Mouse (Mus musculus) stomach, postnatal 0 days (tissue): ENCODE results near the gene Map4k3. TPM values are rescaled to one million over a fixed set of nuclear protein-coding genes. Genes with fewer than 3 reads are reported as not detected.

Experiments used
- ATAC-seq: fragments of 200-750 bp; cut with Nextera tagmentation; 2 replicates; pipeline ENCODE4 v1.8.0; 2017; ENCODE audit not compliant: low FRiP score, low TSS enrichment
- DNase-seq: peaks from one replicate; pipeline ENCODE4 v3.0.0-alpha.2; 2016; ENCODE audit warnings: low spot score
- H3K27ac ChIP-seq: fragments of 300-500 bp; sonication (generic); replicated peaks from 2 replicates; pipeline ENCODE4 v1.5.1; 2014; ENCODE audit warnings: mild to moderate bottlenecking, control low read depth
- H3K27me3 ChIP-seq: fragments of 300-500 bp; sonication (generic); 2 replicates; pipeline ENCODE4 v1.6.1; 2014; ENCODE audit warnings: low read length; ENCODE audit not compliant: control insufficient read depth, insufficient read depth
- H3K36me3 ChIP-seq: fragments of 300-500 bp; sonication (generic); 2 replicates; pipeline ENCODE4 v1.6.1; 2014; ENCODE audit warnings: low read length, mixed read lengths; ENCODE audit not compliant: control insufficient read depth, insufficient read depth
- H3K4me1 ChIP-seq: fragments of 300-500 bp; sonication (generic); replicated peaks from 2 replicates; pipeline ENCODE4 v1.6.1; 2014; ENCODE audit warnings: antibody characterized with exemption; ENCODE audit not compliant: control insufficient read depth, insufficient read depth
- H3K4me2 ChIP-seq: fragments of 300-500 bp; sonication (generic); replicated peaks from 2 replicates; pipeline ENCODE4 v1.6.1; 2014; ENCODE audit warnings: low read depth, mild to moderate bottlenecking, control low read depth, moderate library complexity
- H3K4me3 ChIP-seq: fragments of 300-500 bp; sonication (generic); 2 replicates; pipeline ENCODE4 v1.5.1; 2014; ENCODE audit warnings: low read depth, low read length, control low read depth
- H3K9ac ChIP-seq: fragments of 300-500 bp; sonication (generic); 2 replicates; pipeline ENCODE4 v1.6.1; 2014; ENCODE audit warnings: mild to moderate bottlenecking, low read length, control low read depth, mixed read lengths
- H3K9me3 ChIP-seq: fragments of 300-500 bp; sonication (generic); 2 replicates; pipeline ENCODE4 v1.6.1; 2016; ENCODE audit warnings: low read length; ENCODE audit not compliant: control insufficient read depth
- CTCF ChIP-seq: IDR thresholded peaks from 2 replicates; pipeline ENCODE4 v1.5.1; 2016; ENCODE audit warnings: antibody characterized with exemption, low read depth, mild to moderate bottlenecking, moderate library complexity
- EP300 ChIP-seq: optimal IDR thresholded peaks from 2 replicates; pipeline ENCODE3; 2016; ENCODE audit warnings: antibody characterized with exemption
- WGBS: fragments of 180-500 bp; shearing (Covaris S2); extraction: QIAGEN DNeasy Blood & Tissue Kit; methylation state at CpG from one replicate; pipeline ENCODE4 v1.1.7; 2014; 5-methylcytosine and 5-hydroxymethylcytosine counted together
- polyA plus RNA-seq: library from polyadenylated mRNA; unstranded; fragments of >200 nt; fragmentation: Nextera tagmentation; extraction: Ambion mirVana; gene quantifications from 2 replicates; pipeline ENCODE4 v1.2.1, GENCODE M21; 2015

Gene Map4k3
- polyA plus RNA-seq, 1 experiment from 2014 or later, result 16.9 TPM

DNA sequence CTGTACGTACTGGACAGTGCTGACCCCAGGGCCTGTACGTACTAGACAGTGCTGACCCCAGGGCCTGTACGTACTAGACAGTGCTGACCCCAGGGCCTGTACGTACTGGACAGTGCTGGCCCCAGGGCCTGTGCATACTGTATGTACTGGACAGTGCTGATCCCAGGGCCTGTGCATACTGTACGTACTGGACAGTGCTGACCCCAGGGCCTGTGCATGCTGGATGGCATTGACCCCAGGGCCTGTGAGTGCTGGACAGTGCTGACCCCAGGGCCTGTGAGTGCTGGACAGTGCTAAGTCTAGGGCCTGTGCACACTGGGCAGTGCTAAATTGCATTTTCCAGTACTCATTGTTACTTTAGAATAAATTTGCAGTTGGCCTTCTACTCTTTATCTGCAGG, 31.3 kb downstream of the Map4k3 start:
- Histone ChIP-seq H3K27me3 (no peaks in the 10 kb centered on the region), H3K4me1 (peaks cover 12% of the 10 kb centered on the region; the same call in 1 of the 2 replicates), H3K27ac (no peak overlapping the region), H3K9me3 (no peaks in the 10 kb centered on the region), H3K9ac (no peak overlapping the region), H3K36me3 (no peaks in the 10 kb centered on the region), H3K4me2 (no peak overlapping the region), H3K4me3 (no peak overlapping the region)
- no peak for TF ChIP-seq EP300
- peak; percentile 42; the same call in 1 of the 2 replicates for ATAC-seq
- no peak for DNase-seq
- WGBS, result 91% methylated on average over 5 of the region's 5 CpGs

DNA sequence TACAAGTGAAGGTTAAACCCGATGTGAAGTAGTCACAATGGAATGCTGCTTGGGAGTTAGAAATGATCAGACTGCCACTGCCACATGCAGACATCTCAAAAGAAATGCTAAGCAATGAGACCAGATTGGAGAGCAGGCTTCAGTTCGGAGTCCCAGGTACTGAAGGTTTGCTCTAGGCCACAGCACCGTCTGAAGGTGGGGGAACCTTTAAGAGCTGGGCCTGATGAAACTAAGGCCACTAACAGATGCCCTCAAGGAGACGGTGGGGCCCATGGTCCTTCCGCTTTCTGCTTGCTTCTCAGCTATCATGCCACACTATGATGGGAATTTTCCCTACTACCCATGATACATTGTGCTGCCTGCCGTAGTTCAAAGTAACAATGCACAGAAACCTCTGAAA, 32.1 kb downstream of the Map4k3 start:
- Histone ChIP-seq H3K4me1 (peaks cover 12% of the 10 kb centered on the region; the same call in 1 of the 2 replicates), H3K4me2 (no peak overlapping the region), H3K9me3 (no peaks in the 10 kb centered on the region), H3K27ac (no peak overlapping the region), H3K9ac (no peak overlapping the region), H3K4me3 (no peak overlapping the region), H3K27me3 (no peaks in the 10 kb centered on the region), H3K36me3 (no peaks in the 10 kb centered on the region)
- WGBS, result 87% methylated on average over 6 of the region's 6 CpGs
- no peak for DNase-seq
- no peak for ATAC-seq
- TF ChIP-seq EP300 (no peak), CTCF (no peak)

DNA sequence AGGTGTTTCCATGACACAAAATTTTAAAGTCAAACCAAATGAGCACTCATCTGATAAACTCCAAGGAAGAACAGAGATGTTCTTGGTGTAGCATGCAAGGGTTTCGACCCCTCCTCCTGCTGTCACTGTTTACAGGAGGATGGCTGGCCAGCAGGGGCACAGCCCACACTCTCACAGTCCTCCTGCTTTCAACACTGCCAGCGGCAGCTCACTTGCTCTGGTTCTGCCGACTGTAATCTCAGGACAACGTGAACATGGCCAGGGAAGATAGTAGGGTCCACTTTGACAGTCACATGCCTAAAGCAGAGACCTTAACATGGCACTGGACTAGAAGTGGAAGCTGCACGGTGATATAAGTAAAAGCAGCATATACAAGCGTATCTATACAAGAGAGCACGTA, 34.6 kb downstream of the Map4k3 start:
- Histone ChIP-seq H3K4me2 (no peak overlapping the region), H3K4me1 (peaks cover 9% of the 10 kb centered on the region; the same call in 1 of the 2 replicates), H3K27ac (no peak overlapping the region), H3K9me3 (no peaks in the 10 kb centered on the region), H3K9ac (no peak overlapping the region), H3K36me3 (no peaks in the 10 kb centered on the region), H3K4me3 (no peak overlapping the region), H3K27me3 (no peaks in the 10 kb centered on the region)
- ATAC-seq (no peak), DNase-seq (no peak)
- 58% methylated on average over 7 of the region's 7 CpGs for WGBS
- TF ChIP-seq EP300, result no peak
- no peak for TF ChIP-seq CTCF

DNA sequence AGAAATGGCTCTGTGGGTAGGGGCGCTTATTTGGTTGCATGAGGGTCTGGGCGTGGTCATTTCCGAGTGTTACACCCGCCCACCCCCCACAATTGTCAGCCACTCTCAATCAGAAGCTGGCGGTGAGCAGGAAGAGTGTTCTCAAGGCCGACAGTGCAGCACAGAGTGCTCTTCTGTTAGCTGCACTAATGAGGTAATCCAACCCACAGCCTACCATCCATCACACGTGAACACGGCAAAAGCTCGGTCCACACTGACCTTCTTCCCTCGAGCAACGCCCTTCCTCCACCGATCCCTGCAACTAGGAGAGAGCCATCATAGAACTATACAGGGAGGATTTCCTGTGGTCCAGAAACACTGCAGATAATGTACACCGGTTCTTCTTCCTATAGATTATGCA, 36.1 kb downstream of the Map4k3 start:
- 65% methylated on average over 13 of the region's 13 CpGs for WGBS
- no peaks in the 10 kb centered on the region for H3K4me1 ChIP-seq
- H3K36me3 ChIP-seq, result no peaks in the 10 kb centered on the region
- H3K27me3 ChIP-seq, result no peaks in the 10 kb centered on the region
- TF ChIP-seq CTCF, result no peak
- TF ChIP-seq EP300, result no peak
- no peak overlapping the region for H3K4me3 ChIP-seq
- ATAC-seq (no peak), DNase-seq (no peak)
- H3K9ac ChIP-seq, result no peak overlapping the region
- no peaks in the 10 kb centered on the region for H3K9me3 ChIP-seq
- H3K27ac ChIP-seq, result no peak overlapping the region
- H3K4me2 ChIP-seq, result no peak overlapping the region

DNA sequence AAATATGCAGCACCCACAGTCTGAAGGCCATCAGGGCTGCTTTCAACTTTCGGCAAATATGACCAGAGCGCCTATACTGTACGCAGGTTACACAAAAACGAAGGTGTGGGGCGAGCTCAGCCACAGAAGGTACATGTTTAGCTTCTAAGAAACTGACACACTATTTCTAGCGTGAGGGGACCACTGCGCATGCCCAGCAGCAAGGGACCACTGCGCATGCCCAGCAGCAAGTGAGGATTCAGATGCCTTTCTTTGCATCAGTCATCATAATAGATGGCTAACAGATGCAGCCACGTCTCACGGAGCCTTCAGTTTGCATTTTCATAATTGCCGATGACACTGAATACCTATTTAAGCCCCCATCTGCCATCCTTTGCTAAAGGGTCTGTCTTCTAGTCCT, 39.6 kb downstream of the Map4k3 start:
- ATAC-seq (no peak), DNase-seq (no peak)
- H3K36me3 ChIP-seq, result no peaks in the 10 kb centered on the region

DNA sequence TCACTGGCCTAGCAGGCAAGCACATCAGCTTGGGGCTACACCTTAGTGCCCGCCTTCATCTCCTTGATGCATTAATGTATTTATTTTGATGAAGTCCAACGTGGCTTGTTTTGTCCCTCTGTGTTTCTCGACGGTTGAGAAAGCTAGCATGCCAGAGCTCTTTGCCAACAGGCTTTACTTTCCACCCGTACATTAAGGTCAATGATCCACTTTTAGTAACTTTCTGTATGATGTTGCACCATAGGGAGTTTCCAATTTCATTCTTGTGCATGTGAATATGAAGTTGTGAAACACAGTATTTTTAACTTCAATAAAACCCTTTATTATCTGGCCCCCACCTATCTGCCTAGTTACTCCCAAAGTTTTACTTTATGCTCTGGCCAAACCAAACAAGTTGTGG, 42.2 kb downstream of the Map4k3 start:
- H3K27ac ChIP-seq, result no peak overlapping the region
- no peak for ATAC-seq
- H3K36me3 ChIP-seq, result no peaks in the 10 kb centered on the region
- no peak for DNase-seq
- H3K4me2 ChIP-seq, result no peak overlapping the region
- H3K9me3 ChIP-seq, result no peaks in the 10 kb centered on the region
- H3K9ac ChIP-seq, result no peak overlapping the region
- H3K27me3 ChIP-seq, result no peaks in the 10 kb centered on the region
- no peak overlapping the region for H3K4me3 ChIP-seq
- WGBS, result 70% methylated on average over 5 of the region's 5 CpGs
- H3K4me1 ChIP-seq, result no peaks in the 10 kb centered on the region
- TF ChIP-seq CTCF (no peak), EP300 (no peak)

More for the DNA sequence above, 39.6 kb downstream of the Map4k3 start:
- WGBS, result 89% methylated on average over 11 of the region's 11 CpGs
- TF ChIP-seq CTCF (no peak), EP300 (no peak)
- no peak overlapping the region for H3K27ac ChIP-seq
- H3K4me1 ChIP-seq, result no peaks in the 10 kb centered on the region
- no peak overlapping the region for H3K4me2 ChIP-seq
- H3K9me3 ChIP-seq, result no peaks in the 10 kb centered on the region
- no peaks in the 10 kb centered on the region for H3K27me3 ChIP-seq
- no peak overlapping the region for H3K4me3 ChIP-seq
- no peak overlapping the region for H3K9ac ChIP-seq
